ENCODE assay signal across 27 mouse cellular contexts in genomic region chr19:33262421-33262820, GRCm38 (mm10).
DNase-seq lines count a peak whose midpoint lies in the region; ATAC-seq lines count a peak whose summit lies in the region.
"Had no signal": no experiment of that assay in that cellular context is flagged by ENCODE, and none has a peak within 500 bp of the region (broad histone marks: within the 10 kb centered on the region; RNA-seq: fewer than 3 reads in every experiment).

No protein-coding gene starts in this region.

- peak; percentile 25 for DNase-seq in naive thymus-derived CD4-positive, alpha-beta T cell, adult 2 months (ENCODE audit: low read depth)
- no peak for DNase-seq in right cerebral cortex, postnatal 25 days
- DNase-seq in kidney, postnatal 14 days = no peak
- DNase-seq in midbrain, embryonic 11.5 days (ENCODE audit: low spot score, missing footprints) = no peak
- DNase-seq: adrenal gland, postnatal 14 days; cerebellum, adult 11 months; cerebellum, adult 9-11 months; forebrain, postnatal 0 days; kidney, adult 11 months; layer of hippocampus, postnatal 36 days; left cerebral cortex, postnatal 4 days; liver, postnatal 0 days; lung, postnatal 4 days; right cerebral cortex, adult 18-20 months; right cerebral cortex, postnatal 4 days; thymus, adult 2 months; thymus, postnatal 4 days had no signal

- H3K9me3 ChIP-seq in midbrain, embryonic 11.5 days (ENCODE audit: control insufficient read depth, low read length) = no peaks in the 10 kb centered on the region
- H3K9me3 ChIP-seq: heart, embryonic 15.5 days; hindbrain, embryonic 12.5 days; kidney, embryonic 15.5 days; liver, embryonic 12.5 days; midbrain, embryonic 15.5 days; neural tube, embryonic 12.5 days had no signal

- H3K27me3 ChIP-seq in midbrain, embryonic 11.5 days (ENCODE audit: control insufficient read depth, insufficient read depth, low read length) = no peaks in the 10 kb centered on the region
- H3K27me3 ChIP-seq: heart, embryonic 15.5 days; hindbrain, embryonic 12.5 days; kidney, embryonic 15.5 days; liver, embryonic 12.5 days; midbrain, embryonic 15.5 days; neural tube, embryonic 12.5 days had no signal

- H3K27ac ChIP-seq in midbrain, embryonic 11.5 days (ENCODE audit: low read depth, low read length) = no peak overlapping the region
- H3K27ac ChIP-seq: heart, embryonic 15.5 days; hindbrain, embryonic 12.5 days; hindbrain, postnatal 0 days; kidney, embryonic 15.5 days; liver, embryonic 12.5 days; midbrain, embryonic 15.5 days; neural tube, embryonic 12.5 days had no signal

- no peaks in the 10 kb centered on the region for H3K36me3 ChIP-seq in midbrain, embryonic 11.5 days (ENCODE audit: control insufficient read depth, insufficient read depth, low read length)
- H3K36me3 ChIP-seq: heart, embryonic 15.5 days; hindbrain, embryonic 12.5 days; kidney, embryonic 15.5 days; liver, embryonic 12.5 days; midbrain, embryonic 15.5 days; neural tube, embryonic 12.5 days had no signal

- H3K9ac ChIP-seq in midbrain, embryonic 11.5 days (ENCODE audit: low read length) = no peak overlapping the region
- H3K9ac ChIP-seq: forebrain, postnatal 0 days; heart, embryonic 15.5 days; hindbrain, embryonic 12.5 days; kidney, embryonic 15.5 days; liver, embryonic 12.5 days; liver, postnatal 0 days; midbrain, embryonic 15.5 days; neural tube, embryonic 12.5 days had no signal

- no peaks in the 10 kb centered on the region for H3K4me1 ChIP-seq in midbrain, embryonic 11.5 days (ENCODE audit: control insufficient read depth, insufficient read depth, low read length)
- H3K4me1 ChIP-seq: heart, embryonic 15.5 days; hindbrain, embryonic 12.5 days; kidney, embryonic 15.5 days; midbrain, embryonic 15.5 days; neural tube, embryonic 12.5 days had no signal

- 76% methylated on average over 2 of the region's 2 CpGs for WGBS in midbrain, embryonic 11.5 days

- H3K4me2 ChIP-seq in midbrain, embryonic 11.5 days = no peak overlapping the region
- H3K4me2 ChIP-seq: heart, embryonic 15.5 days; hindbrain, embryonic 12.5 days; kidney, embryonic 15.5 days; liver, embryonic 12.5 days; midbrain, embryonic 15.5 days; neural tube, embryonic 12.5 days had no signal

- H3K4me3 ChIP-seq in midbrain, embryonic 11.5 days (ENCODE audit: low read depth, low read length) = no peak overlapping the region
- H3K4me3 ChIP-seq: erythroblast, embryonic 14.5 days; heart, embryonic 15.5 days; hindbrain, embryonic 12.5 days; kidney, embryonic 15.5 days; liver, embryonic 12.5 days; midbrain, embryonic 15.5 days; neural tube, embryonic 12.5 days had no signal

- peak; percentile 47 for ATAC-seq in CD4-positive, CD25-positive, alpha-beta regulatory T cell, adult 4 months
- 0 out of 2 replicates have a peak, but pooled peaks have one; percentile 29 for ATAC-seq in common myeloid progenitor, adult 5-6 weeks (replicated peaks; ENCODE audit: low read depth, poor library complexity, severe bottlenecking)
- ATAC-seq in midbrain, embryonic 11.5 days (ENCODE audit: low FRiP score) = no peak
- ATAC-seq: forebrain, postnatal 0 days; hindbrain, postnatal 0 days; liver, embryonic 12.5 days; liver, postnatal 0 days; midbrain, embryonic 15.5 days had no signal
